Mouse (Mus musculus) midbrain, postnatal 0 days (tissue): Measurements from ENCODE around the gene Gm2244. TPM values are rescaled to one million over a fixed set of nuclear protein-coding genes. Genes with fewer than 3 reads are reported as not detected.
A peak's percentile ranks its signal among the peaks of the same experiment; 100 is the strongest.
"Not testable (repeated sequence)": the region's sequence is repeated elsewhere in the genome, so short reads cannot be mapped to it uniquely, and the experiment has no call there.

ENCODE experiments used
- ATAC-seq: fragments of 200-750 bp; cut with Nextera tagmentation; 2 replicates; pipeline ENCODE4 v1.8.0; 2017; ENCODE audit warnings: moderate number of reproducible peaks, mild to moderate bottlenecking, moderate TSS enrichment, moderate library complexity; ENCODE audit not compliant: low FRiP score
- DNase-seq: peaks from one replicate; pipeline ENCODE4 v3.0.0-alpha.2; 2015; ENCODE audit warnings: low spot score
- H3K27ac ChIP-seq: fragments of 300-500 bp; sonication (generic); 2 replicates; pipeline ENCODE4 v1.5.1; 2014; ENCODE audit warnings: low read depth, mild to moderate bottlenecking, low read length, mixed read lengths
- H3K27me3 ChIP-seq: fragments of 300-500 bp; sonication (generic); 2 replicates; pipeline ENCODE4 v1.6.1; 2014; ENCODE audit warnings: low read length, control low read depth, mixed read lengths; ENCODE audit not compliant: insufficient read depth
- H3K36me3 ChIP-seq: fragments of 300-500 bp; sonication (generic); 2 replicates; pipeline ENCODE4 v1.6.1; 2014; ENCODE audit warnings: low read length, control low read depth, mixed read lengths; ENCODE audit not compliant: insufficient read depth
- H3K4me1 ChIP-seq: fragments of 300-500 bp; sonication (generic); 2 replicates; pipeline ENCODE4 v1.6.1; 2014; ENCODE audit warnings: mild to moderate bottlenecking, control low read depth, antibody characterized with exemption, low read length, mixed read lengths; ENCODE audit not compliant: insufficient read depth
- H3K4me2 ChIP-seq: fragments of 300-500 bp; sonication (generic); 2 replicates; pipeline ENCODE4 v1.6.1; 2014; ENCODE audit warnings: low read depth, mild to moderate bottlenecking, low read length, mixed read lengths; ENCODE audit not compliant: poor library complexity, severe bottlenecking
- H3K4me3 ChIP-seq: fragments of 300-500 bp; sonication (generic); 2 replicates; pipeline ENCODE4 v1.5.1; 2014; ENCODE audit warnings: low read depth, mild to moderate bottlenecking, low read length, moderate library complexity
- H3K9ac ChIP-seq: fragments of 300-500 bp; sonication (generic); replicated peaks from 2 replicates; pipeline ENCODE4 v1.6.1; 2014; ENCODE audit warnings: mild to moderate bottlenecking, low read length, moderate library complexity, mixed read lengths; ENCODE audit not compliant: poor library complexity, severe bottlenecking
- H3K9me3 ChIP-seq: fragments of 300-500 bp; sonication (generic); 2 replicates; pipeline ENCODE4 v1.6.1; 2016; ENCODE audit warnings: low read length, control low read depth
- CTCF ChIP-seq: IDR thresholded peaks from 2 replicates; pipeline ENCODE4 v1.5.1; 2016; ENCODE audit warnings: antibody characterized with exemption, mild to moderate bottlenecking
- WGBS: fragments of 180-500 bp; shearing (Covaris S2); extraction: QIAGEN DNeasy Blood & Tissue Kit; methylation state at CpG from one replicate; pipeline ENCODE4 v1.1.7; 2014; 5-methylcytosine and 5-hydroxymethylcytosine counted together
- polyA plus RNA-seq: library from polyadenylated mRNA; unstranded; fragments of >200 nt; fragmentation: Nextera tagmentation; extraction: Ambion mirVana; gene quantifications from 2 replicates; pipeline ENCODE4 v1.2.1, GENCODE M21; 2015
- total RNA-seq: library from RNA; depleted of rRNA; stranded (reverse); fragments of >200 nt; gene quantifications from 2 replicates; pipeline ENCODE4 v1.2.3, GENCODE M21; 2014; rRNA removed

The Gm2244 gene
- total RNA-seq (0.16 TPM in 1 of 2 replicates, not detected in the other), polyA plus RNA-seq (0.53 and 0.63 TPM in 2 replicates)

- WGBS, result 67% methylated on average over 1 of the region's 3 CpGs
- H3K36me3 ChIP-seq, H3K4me1 ChIP-seq, H3K27ac ChIP-seq, DNase-seq, H3K9ac ChIP-seq, H3K4me2 ChIP-seq, H3K27me3 ChIP-seq, ATAC-seq, H3K4me3 ChIP-seq, H3K9me3 ChIP-seq: not testable (repeated sequence)
Observed at GRCm38 (mm10) chr14:19549863-19550262, at the start of gene Gm2244. Gene Gm2244, minus strand, starts transcription at chr14:19549963.

- H3K9me3 ChIP-seq, H3K27me3 ChIP-seq, ATAC-seq, H3K4me1 ChIP-seq, H3K36me3 ChIP-seq: not testable (repeated sequence)
- TF ChIP-seq CTCF, result peak; percentile 41
- Histone ChIP-seq H3K4me2 (peak within 1 kb of the TSS; percentile 32; the same call in 1 of the 2 replicates), H3K9ac (peak within 1 kb of the TSS; percentile 56; the same call in 1 of the 2 replicates), H3K27ac (peak within 1 kb of the TSS; percentile 62; the same call in 1 of the 2 replicates), H3K4me3 (peak within 1 kb of the TSS; percentile 40)
- WGBS, result 0% methylated on average over 1 of the region's 62 CpGs
- DNase-seq, result peak; percentile 0
Observed at GRCm38 (mm10) chr14:19584804-19585667, 35.3 kb upstream of the Gm2244 start, which contains the start of gene Gm2237. Gene Gm2237, minus strand, starts transcription at chr14:19585135.

Other genes starting within 250 kb of the Gm2244 start
- gene Gm21738, start 131.0 kb downstream of the Gm2244 start, total RNA-seq, result 1.2 TPM in 1 of 2 replicates, not detected in the other
- 0.31 and 0.72 TPM in 2 replicates for gene Gm21738, start 131.0 kb downstream of the Gm2244 start, polyA plus RNA-seq
- gene Gm2237, start 35.2 kb upstream of the Gm2244 start, total RNA-seq, result 6.0 and 6.2 TPM in 2 replicates
- gene Gm2237, start 35.2 kb upstream of the Gm2244 start, polyA plus RNA-seq, result 5.7 and 5.8 TPM in 2 replicates
- gene Gm5458, start 52.6 kb upstream of the Gm2244 start, total RNA-seq, result not detected in 2 replicates
- not detected in 2 replicates for gene Gm5458, start 52.6 kb upstream of the Gm2244 start, polyA plus RNA-seq
- 35.2 and 39.0 TPM in 2 replicates for gene Nid2, start 201.3 kb upstream of the Gm2244 start, total RNA-seq
- 18.6 and 21.3 TPM in 2 replicates for gene Nid2, start 201.3 kb upstream of the Gm2244 start, polyA plus RNA-seq